Mouse (Mus musculus) kidney, adult 2 months (tissue): Measurements from ENCODE around the gene Slc4a4.

Experiments
- CTCF ChIP-seq: fragments of 200-500 bp; conservative IDR thresholded peaks from 2 replicates; pipeline ENCODE4 v1.5.1; 2011; ENCODE audit warnings: low read depth, mild to moderate bottlenecking, control low read depth, low read length, moderate library complexity, mixed read lengths; ENCODE audit not compliant: insufficient read depth, insufficient read length
- POLR2A ChIP-seq: fragments of 200-500 bp; IDR thresholded peaks from one replicate; pipeline ENCODE4 v1.6.1; 2011; ENCODE audit warnings: low read depth, low read length, control low read depth

GRCm38 (mm10) chr5:89229606-89230005, 343.0 kb downstream of the Slc4a4 start:
- TF ChIP-seq POLR2A (no peak), CTCF (no peak)
